Mouse (Mus musculus): ENCODE results near the gene Bhlha9. TPM values are rescaled to one million over a fixed set of nuclear protein-coding genes. Genes with fewer than 3 reads are reported as not detected.

Bhlha9 gene
- polyA plus RNA-seq, 1 experiment from 2014 or later: not detected

GRCm38 (mm10) chr11:76655106-76655505 lies 17.2 kb upstream of the Bhlha9 start:
- H3K4me3 ChIP-seq (replicated peaks; ENCODE audit: low read length): peak overlapping the region; percentile 24
- H3K4me1 ChIP-seq (ENCODE audit: control insufficient read depth, insufficient read depth, low read length): no peaks in the 10 kb centered on the region
- H3K9ac ChIP-seq (ENCODE audit: low read length): peak overlapping the region; percentile 45
- H3K4me2 ChIP-seq (ENCODE audit: low read depth, low read length): peak overlapping the region; percentile 47
- H3K27ac ChIP-seq (ENCODE audit: low read length): no peak overlapping the region
- H3K9me3 ChIP-seq (replicated peaks; ENCODE audit: control insufficient read depth, low read length): no peaks in the 10 kb centered on the region
- H3K36me3 ChIP-seq (ENCODE audit: control insufficient read depth, insufficient read depth, low read length): no peaks in the 10 kb centered on the region
- no peak for ATAC-seq (ENCODE audit: insufficient read depth, low FRiP score)
- 6% methylated on average over 10 of the region's 10 CpGs for WGBS
- H3K27me3 ChIP-seq (ENCODE audit: control insufficient read depth, insufficient read depth, low read length): no peaks in the 10 kb centered on the region; the same call in 1 of the 2 replicates

DNA sequence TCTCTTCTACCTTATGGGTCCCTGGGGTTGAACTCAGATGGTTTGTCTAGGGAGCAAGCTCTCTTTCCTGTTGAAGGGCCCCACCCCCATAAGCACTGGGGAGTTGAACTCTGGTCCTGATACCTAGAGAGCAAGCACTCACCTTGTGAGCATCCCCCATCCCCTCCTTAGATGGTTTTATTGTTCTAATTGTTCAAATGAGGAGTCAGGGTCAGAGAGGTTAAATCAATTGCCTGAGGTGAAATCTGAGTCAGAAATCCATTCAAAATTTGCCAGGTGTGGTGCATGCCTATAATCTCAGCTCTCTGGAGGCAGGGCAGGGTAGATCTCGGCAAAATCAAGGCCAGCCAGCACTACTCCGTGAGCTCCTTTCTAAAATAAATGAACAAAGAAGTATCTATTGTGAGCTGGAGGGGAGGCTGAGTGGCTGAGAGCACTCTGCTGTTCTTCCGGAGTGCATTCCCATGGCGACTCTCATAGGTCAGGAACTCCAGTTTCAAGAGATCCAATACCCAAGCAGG lies 14.8 kb upstream of the Bhlha9 start:
- 45% methylated on average over 4 of the region's 4 CpGs for WGBS
- Histone ChIP-seq H3K4me1 (ENCODE audit: control insufficient read depth, insufficient read depth, low read length) (no peaks in the 10 kb centered on the region), H3K27me3 (ENCODE audit: control insufficient read depth, insufficient read depth, low read length) (no peaks in the 10 kb centered on the region; the same call in 1 of the 2 replicates), H3K27ac (ENCODE audit: low read length) (no peak overlapping the region), H3K36me3 (ENCODE audit: control insufficient read depth, insufficient read depth, low read length) (no peaks in the 10 kb centered on the region), H3K4me2 (ENCODE audit: low read depth, low read length) (no peak overlapping the region), H3K9ac (ENCODE audit: low read length) (no peak overlapping the region), H3K4me3 (replicated peaks; ENCODE audit: low read length) (no peak overlapping the region), H3K9me3 (replicated peaks; ENCODE audit: control insufficient read depth, low read length) (no peaks in the 10 kb centered on the region)
- no peak for ATAC-seq (ENCODE audit: insufficient read depth, low FRiP score)

- 41% methylated on average over 14 of the region's 14 CpGs for WGBS
- H3K9ac ChIP-seq (ENCODE audit: low read length): no peak overlapping the region
- no peaks in the 10 kb centered on the region; the same call in 1 of the 2 replicates for H3K27me3 ChIP-seq (ENCODE audit: control insufficient read depth, insufficient read depth, low read length)
- no peak overlapping the region for H3K4me2 ChIP-seq (ENCODE audit: low read depth, low read length)
- H3K4me3 ChIP-seq (replicated peaks; ENCODE audit: low read length): no peak overlapping the region
- no peak for ATAC-seq (ENCODE audit: insufficient read depth, low FRiP score)
- no peak overlapping the region for H3K27ac ChIP-seq (ENCODE audit: low read length)
- H3K36me3 ChIP-seq (ENCODE audit: control insufficient read depth, insufficient read depth, low read length): no peaks in the 10 kb centered on the region
- H3K4me1 ChIP-seq (ENCODE audit: control insufficient read depth, insufficient read depth, low read length): no peaks in the 10 kb centered on the region
- H3K9me3 ChIP-seq (replicated peaks; ENCODE audit: control insufficient read depth, low read length): no peaks in the 10 kb centered on the region
Measured at GRCm38 (mm10) chr11:76659138-76659930, 12.9 kb upstream of the Bhlha9 start.

DNA sequence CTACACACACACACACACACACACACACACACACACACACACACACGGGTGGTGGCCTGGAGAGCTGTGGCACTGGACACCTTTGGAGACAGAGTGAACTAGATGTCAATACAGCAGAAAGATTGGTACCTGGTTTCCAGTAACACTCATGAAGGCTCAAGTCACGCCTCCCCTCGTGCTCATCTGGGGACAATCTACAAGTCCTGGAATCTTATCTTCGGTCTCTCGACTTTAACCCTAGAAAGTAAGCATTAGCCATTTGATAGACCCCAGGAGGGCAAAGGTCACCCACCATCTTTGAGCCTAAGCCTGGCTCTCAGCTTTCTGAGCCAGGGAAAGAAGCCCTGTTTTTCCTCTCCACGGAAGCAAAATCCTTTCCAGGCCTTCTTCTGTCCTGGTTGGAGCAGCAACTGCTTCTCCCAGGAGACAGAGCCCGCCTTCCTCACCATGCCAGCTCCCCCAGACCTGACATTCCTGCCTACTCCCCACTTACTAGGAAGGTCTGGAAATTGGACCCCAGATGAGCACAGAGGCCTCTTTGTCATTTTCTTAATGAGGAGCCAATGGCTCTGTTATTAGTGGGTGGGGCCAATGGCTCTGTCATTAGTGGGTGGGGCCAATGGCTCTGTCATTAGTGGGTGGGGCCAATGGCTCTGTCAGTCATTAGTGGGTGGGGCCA lies 10.3 kb upstream of the Bhlha9 start:
- no peak overlapping the region for H3K4me2 ChIP-seq (ENCODE audit: low read depth, low read length)
- H3K9me3 ChIP-seq (replicated peaks; ENCODE audit: control insufficient read depth, low read length): no peaks in the 10 kb centered on the region
- H3K4me3 ChIP-seq (replicated peaks; ENCODE audit: low read length): no peak overlapping the region
- peaks cover 10% of the 10 kb centered on the region for H3K27me3 ChIP-seq (ENCODE audit: control insufficient read depth, insufficient read depth, low read length)
- no peak overlapping the region for H3K27ac ChIP-seq (ENCODE audit: low read length)
- ATAC-seq (ENCODE audit: insufficient read depth, low FRiP score): no peak
- 0 out of 2 replicates have a peak, but pooled peaks cover 3% of the 10 kb centered on the region for H3K4me1 ChIP-seq (ENCODE audit: control insufficient read depth, insufficient read depth, low read length)
- 56% methylated on average over 7 of the region's 7 CpGs for WGBS
- H3K9ac ChIP-seq (ENCODE audit: low read length): no peak overlapping the region
- no peaks in the 10 kb centered on the region for H3K36me3 ChIP-seq (ENCODE audit: control insufficient read depth, insufficient read depth, low read length)

- no peak for ATAC-seq (ENCODE audit: insufficient read depth, low FRiP score)
- H3K4me2 ChIP-seq (ENCODE audit: low read depth, low read length): peak overlapping the region; percentile 48
- H3K27me3 ChIP-seq (ENCODE audit: control insufficient read depth, insufficient read depth, low read length): peaks cover 19% of the 10 kb centered on the region
- H3K4me3 ChIP-seq (replicated peaks; ENCODE audit: low read length): peak overlapping the region; percentile 33
- no peaks in the 10 kb centered on the region for H3K9me3 ChIP-seq (replicated peaks; ENCODE audit: control insufficient read depth, low read length)
- WGBS: 11% methylated on average over 35 of the region's 35 CpGs
- H3K9ac ChIP-seq (ENCODE audit: low read length): peak overlapping the region; percentile 43
- H3K36me3 ChIP-seq (ENCODE audit: control insufficient read depth, insufficient read depth, low read length): no peaks in the 10 kb centered on the region
- 0 out of 2 replicates have a peak, but pooled peaks cover 3% of the 10 kb centered on the region for H3K4me1 ChIP-seq (ENCODE audit: control insufficient read depth, insufficient read depth, low read length)
- no peak overlapping the region for H3K27ac ChIP-seq (ENCODE audit: low read length)
Measured at GRCm38 (mm10) chr11:76666002-76666649, 6.1 kb upstream of the Bhlha9 start.

- no peak for ATAC-seq (ENCODE audit: insufficient read depth, low FRiP score)
- no peaks in the 10 kb centered on the region for H3K36me3 ChIP-seq (ENCODE audit: control insufficient read depth, insufficient read depth, low read length)
- WGBS: 28% methylated on average over 4 of the region's 4 CpGs
Measured at GRCm38 (mm10) chr11:76667807-76668206, 4.5 kb upstream of the Bhlha9 start.

DNA sequence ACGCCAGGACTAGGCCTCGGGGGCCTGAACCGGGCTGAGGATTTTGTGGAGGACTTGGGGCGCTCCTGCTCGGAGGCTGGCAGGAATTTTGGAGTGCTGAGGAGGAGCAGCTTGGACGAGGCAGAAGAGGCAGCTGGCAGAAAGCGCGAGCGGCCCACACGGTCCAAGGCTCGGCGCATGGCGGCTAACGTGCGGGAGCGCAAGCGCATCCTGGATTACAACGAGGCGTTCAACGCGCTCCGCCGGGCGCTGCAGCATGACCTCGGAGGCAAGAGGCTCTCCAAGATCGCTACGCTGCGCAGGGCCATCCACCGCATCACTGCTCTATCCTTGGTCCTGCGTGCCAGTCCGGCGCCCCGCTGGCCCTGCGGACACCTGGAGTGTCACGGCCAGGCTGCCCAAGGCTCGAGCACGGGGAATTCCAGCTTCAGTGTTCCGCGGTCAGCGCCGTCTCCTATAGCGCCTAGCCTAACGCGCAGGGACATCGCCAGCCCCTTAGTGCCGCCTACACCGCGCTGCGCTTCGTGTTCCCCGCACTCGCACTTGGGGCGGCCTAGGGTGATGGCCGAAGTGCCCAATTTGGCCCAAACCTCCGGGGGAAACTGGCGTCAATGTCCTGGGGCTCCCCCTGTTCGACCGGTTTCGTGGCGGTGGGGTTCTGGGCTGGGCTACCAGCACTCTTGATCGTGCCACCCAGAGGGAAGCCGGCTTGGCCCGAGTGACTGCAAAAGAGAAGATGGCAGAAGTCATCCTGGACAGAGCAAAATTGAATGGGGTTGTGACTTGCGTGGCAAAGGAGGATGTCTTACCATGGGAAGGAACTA lies 503 bp downstream of the Bhlha9 start:
- 5% methylated on average over 64 of the region's 64 CpGs for WGBS
- Histone ChIP-seq H3K27ac (ENCODE audit: low read length) (no peak overlapping the region), H3K4me1 (ENCODE audit: control insufficient read depth, insufficient read depth, low read length) (0 out of 2 replicates have a peak, but pooled peaks cover 8% of the 10 kb centered on the region), H3K36me3 (ENCODE audit: control insufficient read depth, insufficient read depth, low read length) (no peaks in the 10 kb centered on the region), H3K9me3 (replicated peaks; ENCODE audit: control insufficient read depth, low read length) (no peaks in the 10 kb centered on the region), H3K9ac (ENCODE audit: low read length) (peak overlapping the region; percentile 50), H3K4me2 (ENCODE audit: low read depth, low read length) (peak overlapping the region; percentile 49), H3K27me3 (ENCODE audit: control insufficient read depth, insufficient read depth, low read length) (peaks cover 39% of the 10 kb centered on the region), H3K4me3 (replicated peaks; ENCODE audit: low read length) (peak overlapping the region; percentile 39)
- no peak for ATAC-seq (ENCODE audit: insufficient read depth, low FRiP score)

More at GRCm38 (mm10) chr11:76667807-76668206, 4.5 kb upstream of the Bhlha9 start:
- Histone ChIP-seq H3K4me3 (replicated peaks; ENCODE audit: low read length) (no peak overlapping the region), H3K9me3 (replicated peaks; ENCODE audit: control insufficient read depth, low read length) (no peaks in the 10 kb centered on the region), H3K27me3 (ENCODE audit: control insufficient read depth, insufficient read depth, low read length) (peaks cover 33% of the 10 kb centered on the region), H3K27ac (ENCODE audit: low read length) (no peak overlapping the region), H3K4me1 (ENCODE audit: control insufficient read depth, insufficient read depth, low read length) (0 out of 2 replicates have a peak, but pooled peaks cover 8% of the 10 kb centered on the region), H3K9ac (ENCODE audit: low read length) (no peak overlapping the region), H3K4me2 (ENCODE audit: low read depth, low read length) (no peak overlapping the region)

GRCm38 (mm10) chr11:76674199-76674598 lies 1.9 kb downstream of the Bhlha9 start:
- H3K36me3 ChIP-seq (ENCODE audit: control insufficient read depth, insufficient read depth, low read length): no peaks in the 10 kb centered on the region
- H3K27me3 ChIP-seq (ENCODE audit: control insufficient read depth, insufficient read depth, low read length): peaks cover 38% of the 10 kb centered on the region
- H3K4me3 ChIP-seq (replicated peaks; ENCODE audit: low read length): no peak overlapping the region
- no peak overlapping the region for H3K9ac ChIP-seq (ENCODE audit: low read length)
- H3K4me1 ChIP-seq (ENCODE audit: control insufficient read depth, insufficient read depth, low read length): 0 out of 2 replicates have a peak, but pooled peaks cover 8% of the 10 kb centered on the region
- WGBS: 52% methylated on average over 8 of the region's 8 CpGs
- H3K9me3 ChIP-seq (replicated peaks; ENCODE audit: control insufficient read depth, low read length): no peaks in the 10 kb centered on the region
- no peak for ATAC-seq (ENCODE audit: insufficient read depth, low FRiP score)
- no peak overlapping the region for H3K27ac ChIP-seq (ENCODE audit: low read length)
- no peak overlapping the region for H3K4me2 ChIP-seq (ENCODE audit: low read depth, low read length)

All from stomach, embryonic 16.5 days (tissue).